ENCODE assay signal across 26 mouse cellular contexts in genomic region chr19:12564197-12564596, GRCm38 (mm10). TPM values are rescaled to one million over a fixed set of nuclear protein-coding genes. Genes with fewer than 3 reads are reported as not detected.
DNase-seq lines count a peak whose midpoint lies in the region; ATAC-seq and TF ChIP-seq lines count a peak whose summit lies in the region.
"Had no signal": no experiment of that assay in that cellular context is flagged by ENCODE, and none has a peak within 500 bp of the region (broad histone marks: within the 10 kb centered on the region; RNA-seq: fewer than 3 reads in every experiment).

No protein-coding gene starts in this region.

- H3K4me2 ChIP-seq in hindbrain, embryonic 12.5 days (replicated peaks): no peak overlapping the region
- H3K4me2 ChIP-seq: embryonic facial prominence, embryonic 13.5 days; forebrain, embryonic 12.5 days; heart, embryonic 12.5 days had no signal

- TF ChIP-seq CTCF in MEL (IDR thresholded peaks at IDR 0.05 in 2 of 3, conservative IDR thresholded peaks at IDR 0.05 in 1 of 3; ENCODE audit: control insufficient read depth in 1 of 3, insufficient read depth in 1 of 3, low read depth in 2 of 3, low read length in 3 of 3, poor library complexity in 1 of 3, severe bottlenecking in 1 of 3): no peak

- DNase-seq in MEL (ENCODE audit: low read depth, low spot score): peak; percentile 52
- no peak for DNase-seq in adrenal gland, postnatal 10 days
- DNase-seq in urinary bladder, adult 18-20 months (ENCODE audit: low spot score in 2 of 2): no peak
- DNase-seq in ovary, adult 18-20 months (ENCODE audit: low spot score): no peak
- DNase-seq: adrenal gland, adult 2 months; adrenal gland, postnatal 36 days; B cell, adult 2 months; cerebellum, adult 11 months; cerebellum, adult 8-10 months; cerebellum, postnatal 14 days; forebrain, postnatal 0 days; gastrocnemius, postnatal 14 days; heart, postnatal 36 days had no signal

- no peak for TF ChIP-seq POLR2A in MEL (IDR thresholded peaks at IDR 0.05; ENCODE audit: control insufficient read depth in 1 of 2, insufficient read depth in 1 of 2, low read depth in 1 of 2, low read length in 2 of 2, poor library complexity in 1 of 2)

- no peaks in the 10 kb centered on the region for H3K9me3 ChIP-seq in MEL (replicated peaks; ENCODE audit: insufficient read depth, low read length)
- H3K9me3 ChIP-seq in hindbrain, embryonic 12.5 days (replicated peaks): no peaks in the 10 kb centered on the region
- H3K9me3 ChIP-seq: embryonic facial prominence, embryonic 13.5 days; forebrain, embryonic 12.5 days; heart, embryonic 12.5 days had no signal

- no peak overlapping the region for H3K9ac ChIP-seq in MEL (ENCODE audit: control insufficient read depth, low read depth, low read length, poor library complexity, severe bottlenecking)
- no peak overlapping the region for H3K9ac ChIP-seq in hindbrain, embryonic 12.5 days
- H3K9ac ChIP-seq: embryonic facial prominence, embryonic 13.5 days; forebrain, embryonic 12.5 days; forebrain, postnatal 0 days; heart, embryonic 12.5 days had no signal

- no peak overlapping the region for H3K4me3 ChIP-seq in MEL (ENCODE audit: control insufficient read depth in 1 of 2, insufficient read depth in 1 of 2, low read depth in 2 of 2, low read length in 2 of 2)
- H3K4me3 ChIP-seq in hindbrain, embryonic 12.5 days: no peak overlapping the region
- H3K4me3 ChIP-seq: embryonic facial prominence, embryonic 13.5 days; forebrain, embryonic 12.5 days; heart, embryonic 12.5 days had no signal

- H3K27ac ChIP-seq in MEL (ENCODE audit: control insufficient read depth, low read depth, low read length): peak overlapping the region; percentile 39; the same call in 1 of the 2 replicates
- no peak overlapping the region for H3K27ac ChIP-seq in hindbrain, embryonic 12.5 days
- H3K27ac ChIP-seq: embryonic facial prominence, embryonic 13.5 days; forebrain, embryonic 12.5 days had no signal

- H3K27me3 ChIP-seq in MEL (ENCODE audit: control insufficient read depth in 1 of 2, insufficient read depth in 2 of 2, low read length in 2 of 2): no peaks in the 10 kb centered on the region
- no peaks in the 10 kb centered on the region for H3K27me3 ChIP-seq in hindbrain, embryonic 12.5 days
- H3K27me3 ChIP-seq: embryonic facial prominence, embryonic 13.5 days; forebrain, embryonic 12.5 days; heart, embryonic 12.5 days had no signal

- H3K36me3 ChIP-seq in MEL (ENCODE audit: control insufficient read depth in 1 of 2, insufficient read depth in 2 of 2, low read length in 2 of 2): peaks cover 0 to 15% of the 10 kb centered on the region in 2 experiments; a peak in 2 of 4 replicates
- H3K36me3 ChIP-seq in hindbrain, embryonic 12.5 days: no peaks in the 10 kb centered on the region
- H3K36me3 ChIP-seq: embryonic facial prominence, embryonic 13.5 days; forebrain, embryonic 12.5 days; heart, embryonic 12.5 days had no signal

- peak in 1 of 2 experiments; percentile 82; a peak in 2 of 4 replicates for TF ChIP-seq EP300 in MEL (IDR thresholded peaks at IDR 0.05; ENCODE audit: low read depth in 1 of 2, low read length in 2 of 2)

- ATAC-seq in common myeloid progenitor, adult 5-6 weeks (replicated peaks; ENCODE audit: low read depth, poor library complexity, severe bottlenecking): peak; percentile 71
- peak; percentile 84 for ATAC-seq in megakaryocyte progenitor cell, adult 5-6 weeks (replicated peaks; ENCODE audit: poor library complexity)
- ATAC-seq in hindbrain, embryonic 12.5 days (ENCODE audit: low FRiP score): no peak
- ATAC-seq: CD4-positive, CD25-positive, alpha-beta regulatory T cell, adult 4 months; forebrain, postnatal 0 days; hindbrain, embryonic 16.5 days; inflammation-experienced regulatory T-cells, adult 6 months had no signal

- H3K4me1 ChIP-seq in MEL (ENCODE audit: control insufficient read depth in 1 of 2, insufficient read depth in 2 of 2, low read length in 2 of 2): peaks cover 2 to 8% of the 10 kb centered on the region in 2 experiments; a peak in 3 of 4 replicates
- H3K4me1 ChIP-seq in hindbrain, embryonic 12.5 days: no peaks in the 10 kb centered on the region
- H3K4me1 ChIP-seq: forebrain, embryonic 12.5 days; heart, embryonic 12.5 days had no signal

- no peak for TF ChIP-seq RAD21 in MEL (IDR thresholded peaks at IDR 0.05; ENCODE audit: low read depth, low read length)

- no peaks in the 10 kb centered on the region for H3K79me2 ChIP-seq in MEL (ENCODE audit: control insufficient read depth, insufficient read depth, low read length, poor library complexity)

TF ChIP-seq in MEL, 35 proteins besides CTCF, POLR2A, EP300 and RAD21:
- peak; percentile 77 for TF ChIP-seq ZNF384 (IDR thresholded peaks at IDR 0.05; ENCODE audit: low read depth, low read length)
- no peak for TF ChIP-seq MYB (IDR thresholded peaks at IDR 0.05; ENCODE audit: low read depth, low read length)

RNA-seq across cellular contexts. Expression of gene Fam111a, which starts 18.7 kb away (rescaled TPM):
- total RNA-seq in MEL (2012; rRNA removed): 53.1 and 56.1 TPM in 2 replicates
- polyA plus RNA-seq in MEL (2012; ENCODE audit: insufficient read depth in 1 of 2, insufficient read length in 2 of 2, low read depth in 1 of 2, low replicate concordance in 2 of 2, missing spikeins in 1 of 2): 100 to 1,000 TPM in 1 of 2 experiments, 10 to 100 TPM in 1; 75.9 to 157 TPM
- 182 and 222 TPM in 2 replicates for total RNA-seq in common myeloid progenitor, adult 5-6 weeks (2017)
- 193 and 210 TPM in 2 replicates for total RNA-seq in megakaryocyte progenitor cell, adult 5-6 weeks (2015)
- 232 and 248 TPM in 2 replicates for total RNA-seq in megakaryocyte progenitor cell, adult 5-6 weeks (2017)
- polyA plus RNA-seq in hindbrain, embryonic 12.5 days (2016; fragmentation: Nextera tagmentation; extraction: Ambion mirVana): 15.6 and 17.2 TPM in 2 replicates
- total RNA-seq in adrenal gland, postnatal 10 days (2021): 10 to 100 TPM; 11.9 to 14.8 TPM

RNA-seq across cellular contexts. Expression of gene Gm4952, which starts 35.6 kb away (rescaled TPM):
- not detected in 2 replicates for total RNA-seq in MEL (2012; rRNA removed)
- under 1 TPM in 1 of 2 experiments, not detected in 1; 0.06 TPM for polyA plus RNA-seq in MEL (2012; ENCODE audit: insufficient read depth in 1 of 2, insufficient read length in 2 of 2, low read depth in 1 of 2, low replicate concordance in 2 of 2, missing spikeins in 1 of 2)
- not detected in 2 replicates for total RNA-seq in common myeloid progenitor, adult 5-6 weeks (2017)
- not detected in 2 replicates for total RNA-seq in megakaryocyte progenitor cell, adult 5-6 weeks (2015)
- not detected in 2 replicates for total RNA-seq in megakaryocyte progenitor cell, adult 5-6 weeks (2017)
- polyA plus RNA-seq in hindbrain, embryonic 12.5 days (2016; fragmentation: Nextera tagmentation; extraction: Ambion mirVana): not detected in 2 replicates
- 10 to 100 TPM; 20.3 to 53.3 TPM for total RNA-seq in adrenal gland, postnatal 10 days (2021)
- total RNA-seq: gastrocnemius, adult 18-20 months; gastrocnemius, postnatal 14 days; heart, adult 8-10 months; heart, postnatal 36 days had no signal
- polyA plus RNA-seq: adrenal gland, adult 2 months; CD4-positive, CD25-positive, alpha-beta regulatory T cell, adult 4 months; forebrain, embryonic 12.5 days; heart, embryonic 16.5 days; hindbrain, embryonic 11.5 days; inflammation-experienced regulatory T-cells, adult 6 months had no signal

Comparison
In these comparisons a context has a peak if more than half of its experiments do, and no peak if none do; other contexts are left out.
1. RNA of gene Gm4952, which starts 35.6 kb away (total RNA-seq): 20.3 to 53.3 TPM in adrenal gland, postnatal 10 days; not detected in MEL, not detected in common myeloid progenitor, adult 5-6 weeks and not detected in megakaryocyte progenitor cell, adult 5-6 weeks; every median in the first group is over 10 times any median in the second.